Mouse (Mus musculus) liver, embryonic 11.5 days (tissue): ENCODE measurements around the gene Fgfr2. TPM values are rescaled to one million over a fixed set of nuclear protein-coding genes. Genes with fewer than 3 reads are reported as not detected.

Source experiments
- ATAC-seq: fragments of 200-750 bp; cut with Nextera tagmentation; replicated peaks from 2 replicates; pipeline ENCODE4 v1.8.0; 2017; ENCODE audit warnings: moderate number of reproducible peaks, mild to moderate bottlenecking, moderate TSS enrichment, moderate library complexity; ENCODE audit not compliant: low FRiP score
- DNase-seq: peaks from one replicate; pipeline ENCODE4 v3.0.0-alpha.2; 2017; ENCODE audit warnings: low spot score
- H3K27ac ChIP-seq: fragments of 300-500 bp; sonication (generic); 2 replicates; pipeline ENCODE4 v1.5.1; 2014; ENCODE audit warnings: mild to moderate bottlenecking, low read depth, low read length, control low read depth
- H3K27me3 ChIP-seq: fragments of 300-500 bp; sonication (generic); replicated peaks from 2 replicates; pipeline ENCODE4 v1.6.1; 2014; ENCODE audit warnings: low read length, mixed read lengths; ENCODE audit not compliant: control insufficient read depth, insufficient read depth
- H3K36me3 ChIP-seq: fragments of 300-500 bp; sonication (generic); 2 replicates; pipeline ENCODE4 v1.6.1; 2014; ENCODE audit warnings: mild to moderate bottlenecking, low read length, moderate library complexity, mixed read lengths; ENCODE audit not compliant: control insufficient read depth, insufficient read depth
- H3K4me1 ChIP-seq: fragments of 300-500 bp; sonication (generic); replicated peaks from 2 replicates; pipeline ENCODE4 v1.6.1; 2014; ENCODE audit warnings: low read length, mixed read lengths; ENCODE audit not compliant: control insufficient read depth, insufficient read depth
- H3K4me2 ChIP-seq: fragments of 300-500 bp; sonication (generic); 2 replicates; pipeline ENCODE4 v1.6.1; 2014; ENCODE audit warnings: mild to moderate bottlenecking, control low read depth, moderate library complexity
- H3K4me3 ChIP-seq: fragments of 300-500 bp; sonication (generic); 2 replicates; pipeline ENCODE4 v1.5.1; 2014; ENCODE audit warnings: low read depth, low read length, control low read depth
- H3K9ac ChIP-seq: fragments of 300-500 bp; sonication (generic); 2 replicates; pipeline ENCODE4 v1.6.1; 2014; ENCODE audit warnings: low read depth, low read length, control low read depth
- H3K9me3 ChIP-seq: fragments of 300-500 bp; sonication (generic); 2 replicates; pipeline ENCODE4 v1.6.1; 2016; ENCODE audit warnings: low read length, inconsistent platforms, mixed read lengths; ENCODE audit not compliant: control insufficient read depth
- WGBS: fragments of 180-500 bp; shearing (Covaris S2); extraction: QIAGEN DNeasy Blood & Tissue Kit; methylation state at CpG from one replicate; pipeline ENCODE4 v1.1.7; 2014; 5-methylcytosine and 5-hydroxymethylcytosine counted together
- polyA plus RNA-seq: library from polyadenylated mRNA; unstranded; fragments of >200 nt; fragmentation: Nextera tagmentation; extraction: Ambion mirVana; gene quantifications from 2 replicates; pipeline ENCODE4 v1.2.1, GENCODE M21; 2014

Gene Fgfr2
- polyA plus RNA-seq, 1 experiment from 2014 or later: 32.6 TPM

DNA sequence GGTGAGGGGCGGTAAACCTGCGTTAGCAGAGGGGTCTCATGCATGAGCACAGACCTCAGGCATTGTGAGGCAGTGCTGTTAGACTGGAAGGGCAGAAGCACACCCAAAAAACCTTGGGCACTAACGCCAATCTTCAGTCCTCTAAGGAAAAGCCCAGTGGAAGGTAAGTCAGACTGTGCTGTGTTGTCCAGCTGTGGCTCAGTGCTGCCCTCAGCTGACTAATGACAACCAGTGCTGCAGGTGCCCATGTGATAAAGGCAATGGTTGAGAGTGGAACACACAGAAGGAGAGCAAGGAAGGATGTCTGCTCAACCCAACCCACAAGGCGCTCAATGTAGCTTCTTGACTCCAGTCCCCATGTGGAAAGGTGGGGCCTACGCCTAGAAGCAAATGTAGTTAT is 126.8 kb downstream of the Fgfr2 start:
- Histone ChIP-seq H3K4me2 (no peak overlapping the region), H3K36me3 (peaks cover 18% of the 10 kb centered on the region; the same call in 1 of the 2 replicates), H3K27ac (no peak overlapping the region), H3K9ac (no peak overlapping the region), H3K4me1 (no peaks in the 10 kb centered on the region), H3K27me3 (no peaks in the 10 kb centered on the region), H3K4me3 (no peak overlapping the region), H3K9me3 (no peaks in the 10 kb centered on the region)
- DNase-seq (peak; percentile 29), ATAC-seq (no peak; the same call in 1 of the 2 replicates)
- 88% methylated on average over 5 of the region's 5 CpGs for WGBS

DNA sequence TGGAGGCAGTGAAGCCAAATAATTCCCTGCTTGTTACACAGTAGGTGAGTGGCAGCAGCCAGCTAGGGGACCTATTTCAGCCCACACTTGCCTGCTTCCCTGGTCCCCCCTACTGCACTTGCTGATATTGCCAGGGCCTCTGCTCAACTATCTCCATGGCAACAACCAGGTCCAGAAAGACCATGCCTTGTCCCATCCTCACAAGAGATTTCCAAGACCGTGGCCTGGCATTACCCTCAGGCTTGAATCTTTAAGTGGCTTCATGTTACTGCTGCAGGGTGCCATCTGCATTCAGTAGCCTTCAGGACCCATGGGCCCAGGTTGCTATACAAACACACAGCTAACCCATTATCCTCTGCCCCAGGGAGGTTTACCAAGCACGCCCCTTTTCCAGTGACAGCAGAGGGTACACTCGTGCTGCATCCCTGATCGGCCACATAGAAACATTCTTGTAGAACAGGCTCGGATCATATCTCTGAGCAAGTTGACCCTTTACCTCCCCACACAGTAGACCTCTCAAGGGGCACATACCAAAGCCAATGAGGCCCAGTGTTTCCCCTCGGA is 128.4 kb downstream of the Fgfr2 start:
- 86% methylated on average over 6 of the region's 6 CpGs for WGBS
- ATAC-seq (no peak), DNase-seq (no peak)
- no peak overlapping the region for H3K4me2 ChIP-seq
- no peak overlapping the region for H3K27ac ChIP-seq
- H3K9me3 ChIP-seq: no peaks in the 10 kb centered on the region
- H3K36me3 ChIP-seq: peaks cover 28% of the 10 kb centered on the region; the same call in 1 of the 2 replicates
- no peaks in the 10 kb centered on the region for H3K4me1 ChIP-seq
- H3K9ac ChIP-seq: no peak overlapping the region
- H3K27me3 ChIP-seq: no peaks in the 10 kb centered on the region
- H3K4me3 ChIP-seq: no peak overlapping the region

DNA sequence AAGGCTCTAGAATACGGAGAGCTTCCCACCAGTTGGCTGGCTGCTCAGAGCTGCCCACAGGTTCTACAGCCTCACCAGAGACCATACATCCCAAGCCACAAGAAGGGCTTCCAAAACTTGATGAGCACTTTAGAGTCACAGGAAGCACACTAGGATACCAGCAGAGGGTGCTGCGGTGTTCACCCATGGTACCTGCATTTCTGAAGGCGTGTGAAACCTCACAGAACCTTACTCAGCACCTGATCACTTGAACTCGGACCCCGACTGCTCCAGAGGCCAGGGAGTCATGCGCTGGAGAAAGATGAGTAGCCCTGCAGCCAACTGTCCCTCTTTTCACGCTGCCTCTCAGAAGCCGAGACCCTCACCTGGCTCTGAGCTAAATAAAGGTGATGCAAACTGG is 129.0 kb downstream of the Fgfr2 start:
- H3K4me3 ChIP-seq: no peak overlapping the region
- H3K9me3 ChIP-seq: no peaks in the 10 kb centered on the region
- peaks cover 33% of the 10 kb centered on the region; the same call in 1 of the 2 replicates for H3K36me3 ChIP-seq
- no peak for DNase-seq
- no peak for ATAC-seq
- H3K27me3 ChIP-seq: no peaks in the 10 kb centered on the region
- H3K27ac ChIP-seq: no peak overlapping the region
- H3K4me1 ChIP-seq: no peaks in the 10 kb centered on the region
- 86% methylated on average over 8 of the region's 8 CpGs for WGBS
- no peak overlapping the region for H3K9ac ChIP-seq
- no peak overlapping the region for H3K4me2 ChIP-seq

DNA sequence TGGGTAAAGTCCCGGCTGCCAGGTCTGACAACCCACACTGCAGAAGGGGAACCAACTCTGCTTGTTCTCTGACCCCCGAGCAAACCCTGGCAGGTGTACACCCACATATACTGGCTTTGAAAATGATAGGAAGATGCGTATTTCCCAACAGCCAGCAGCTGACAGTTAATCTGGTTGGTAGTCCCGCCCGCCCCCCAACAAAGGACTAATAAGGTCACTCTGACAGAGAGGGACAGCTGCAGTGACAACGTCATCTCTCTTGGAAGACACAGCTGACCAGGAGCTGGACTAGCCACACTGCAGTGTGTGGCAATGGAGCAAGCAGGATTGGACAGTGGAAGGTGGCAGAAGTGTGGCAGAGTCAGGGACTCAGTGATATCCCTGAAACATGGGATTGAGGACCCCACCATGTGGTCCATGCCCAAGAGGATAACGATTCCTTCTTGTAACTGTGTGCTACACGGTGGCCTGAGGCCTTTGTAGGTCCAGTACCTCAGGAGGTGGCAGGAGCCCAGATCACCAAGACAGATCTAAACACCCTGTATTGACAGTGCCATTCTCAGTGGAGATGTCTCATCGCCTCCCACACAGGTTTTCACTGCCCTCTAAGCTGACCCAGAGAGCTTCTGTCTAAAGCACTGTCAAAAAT is 130.1 kb downstream of the Fgfr2 start:
- H3K36me3 ChIP-seq: peaks cover 33% of the 10 kb centered on the region; the same call in 1 of the 2 replicates
- WGBS: 90% methylated on average over 9 of the region's 9 CpGs
- no peak for ATAC-seq
- no peaks in the 10 kb centered on the region for H3K9me3 ChIP-seq
- no peak overlapping the region for H3K9ac ChIP-seq
- no peak for DNase-seq
- H3K4me2 ChIP-seq: no peak overlapping the region
- H3K27me3 ChIP-seq: no peaks in the 10 kb centered on the region
- no peak overlapping the region for H3K27ac ChIP-seq
- H3K4me1 ChIP-seq: no peaks in the 10 kb centered on the region
- no peak overlapping the region for H3K4me3 ChIP-seq

DNA sequence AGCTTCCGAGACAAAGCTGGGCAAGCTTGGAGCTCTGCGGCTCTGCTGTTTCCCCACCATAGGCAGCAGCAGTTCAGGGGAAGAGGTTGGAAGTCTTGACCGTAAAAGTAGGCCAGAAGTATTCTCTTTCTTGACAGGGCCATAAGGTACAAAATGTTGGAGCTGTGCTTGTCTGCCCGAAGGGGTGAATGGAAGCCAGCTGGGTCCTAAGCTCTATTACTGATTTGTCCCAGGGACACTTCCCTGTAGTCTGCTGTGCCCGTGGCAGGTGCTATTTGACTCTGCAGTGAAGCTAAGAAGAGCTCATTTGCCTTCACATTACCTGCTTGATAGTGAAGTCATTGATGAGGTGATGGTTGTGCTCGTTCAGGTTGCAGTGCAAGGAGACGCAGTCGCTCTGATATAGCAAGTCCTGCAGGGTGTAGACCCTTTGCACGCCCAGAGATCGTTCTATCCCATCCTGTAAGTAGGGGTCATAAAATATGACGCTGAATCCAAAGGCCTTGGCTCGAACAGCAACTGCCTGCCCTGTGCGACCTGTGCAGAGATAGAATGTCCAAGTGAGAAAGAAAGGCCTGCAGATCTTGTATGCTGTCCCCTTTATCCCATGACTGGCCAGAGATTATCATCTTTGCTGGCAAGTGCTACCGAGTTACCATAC is 131.8 kb downstream of the Fgfr2 start:
- Histone ChIP-seq H3K27me3 (no peaks in the 10 kb centered on the region), H3K9me3 (no peaks in the 10 kb centered on the region), H3K4me2 (no peak overlapping the region), H3K9ac (no peak overlapping the region), H3K36me3 (peaks cover 27% of the 10 kb centered on the region; the same call in 1 of the 2 replicates), H3K4me3 (no peak overlapping the region), H3K27ac (no peak overlapping the region), H3K4me1 (no peaks in the 10 kb centered on the region)
- 90% methylated on average over 14 of the region's 14 CpGs for WGBS
- no peak for DNase-seq
- ATAC-seq: no peak

DNA sequence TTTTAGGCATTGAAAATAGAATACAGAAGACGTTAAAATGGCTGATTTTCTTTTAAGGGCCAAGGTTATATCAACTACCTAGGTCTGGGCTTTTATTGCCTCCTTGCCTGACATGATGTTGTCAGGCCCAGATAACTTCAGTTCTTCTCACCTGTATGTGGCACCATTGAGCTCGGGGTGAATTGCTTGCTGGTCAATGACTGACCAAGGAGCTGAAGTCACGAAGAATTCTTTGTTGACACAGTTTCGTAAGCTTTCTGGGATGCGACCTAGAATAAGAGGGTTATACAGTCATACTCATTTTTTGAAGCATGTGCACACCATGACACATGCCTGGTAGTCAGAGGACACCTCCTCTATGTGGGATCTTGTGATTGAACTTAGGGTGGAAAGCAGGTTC is 133.3 kb downstream of the Fgfr2 start:
- no peak for ATAC-seq
- no peaks in the 10 kb centered on the region for H3K27me3 ChIP-seq

DNA sequence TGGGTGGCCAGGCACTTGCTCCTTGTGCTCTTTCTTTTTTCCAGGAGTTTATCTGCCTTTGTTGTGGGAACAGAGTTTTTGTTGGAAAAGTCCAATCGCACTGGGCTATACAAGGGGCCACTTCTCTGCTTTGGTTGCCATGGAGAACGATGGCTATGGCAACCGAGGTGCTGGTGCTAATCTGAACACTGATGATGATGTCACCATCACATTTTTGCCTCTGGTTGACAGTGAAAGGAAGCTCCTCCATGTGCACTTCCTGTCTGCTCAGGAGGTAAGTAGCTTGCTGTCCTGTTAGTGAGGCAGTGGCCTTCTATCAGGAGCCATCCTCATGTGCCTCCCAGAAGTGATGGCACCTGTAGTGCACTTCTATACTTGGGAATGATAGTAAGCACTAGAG is 140.5 kb downstream of the Fgfr2 start:
- DNase-seq (no peak), ATAC-seq (no peak)
- Histone ChIP-seq H3K9ac (no peak overlapping the region), H3K4me2 (no peak overlapping the region), H3K27ac (no peak overlapping the region), H3K27me3 (no peaks in the 10 kb centered on the region), H3K9me3 (no peaks in the 10 kb centered on the region), H3K4me3 (no peak overlapping the region), H3K4me1 (no peaks in the 10 kb centered on the region), H3K36me3 (peaks cover 18% of the 10 kb centered on the region)
- WGBS: 74% methylated on average over 3 of the region's 3 CpGs

More for the DNA sequence above, 133.3 kb downstream of the Fgfr2 start:
- DNase-seq: no peak
- H3K9me3 ChIP-seq: no peaks in the 10 kb centered on the region
- no peak overlapping the region for H3K27ac ChIP-seq
- no peak overlapping the region for H3K4me2 ChIP-seq
- 84% methylated on average over 5 of the region's 5 CpGs for WGBS
- H3K9ac ChIP-seq: no peak overlapping the region
- no peaks in the 10 kb centered on the region for H3K4me1 ChIP-seq
- H3K4me3 ChIP-seq: no peak overlapping the region
- H3K36me3 ChIP-seq: peaks cover 30% of the 10 kb centered on the region; the same call in 1 of the 2 replicates

DNA sequence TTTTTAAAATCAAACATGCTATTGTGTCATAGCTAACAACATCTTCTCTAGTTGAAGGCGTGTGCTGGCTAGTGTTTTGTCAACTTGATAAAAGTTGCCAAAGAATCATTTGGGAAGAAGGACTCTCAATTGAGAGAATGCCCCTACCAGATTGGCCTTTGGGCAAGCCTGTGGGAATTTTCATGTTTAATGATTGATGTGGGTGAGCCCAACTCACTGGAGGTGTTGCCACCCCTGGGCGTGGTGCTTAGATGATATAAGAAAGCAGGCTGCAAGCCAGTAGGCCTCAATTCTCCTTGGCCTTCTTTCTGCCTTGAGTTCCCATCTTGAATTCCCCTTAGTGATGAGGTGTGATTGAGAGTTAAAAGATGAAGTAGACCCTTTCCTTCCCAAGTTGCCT is 145.2 kb downstream of the Fgfr2 start:
- Histone ChIP-seq H3K27me3 (no peaks in the 10 kb centered on the region), H3K4me2 (no peak overlapping the region), H3K4me3 (no peak overlapping the region), H3K27ac (no peak overlapping the region), H3K9me3 (no peaks in the 10 kb centered on the region), H3K9ac (no peak overlapping the region), H3K4me1 (no peaks in the 10 kb centered on the region), H3K36me3 (peaks cover 19% of the 10 kb centered on the region)
- ATAC-seq (no peak), DNase-seq (no peak)
- 86% methylated on average over 2 of the region's 2 CpGs for WGBS
